ENCODE assay signal across 8 mouse cellular contexts in genomic region chr17:6106361-6107014, GRCm38 (mm10). TPM values are rescaled to one million over a fixed set of nuclear protein-coding genes. Genes with fewer than 3 reads are reported as not detected.
A peak's percentile ranks its signal among the peaks of the same experiment; 100 is the strongest.
DNase-seq lines count a peak whose midpoint lies in the region; ATAC-seq lines count a peak whose summit lies in the region.

TSS of gene Tulp4 (plus strand) at chr17:6106437.

- H3K27me3 ChIP-seq in megakaryocyte, embryonic 14.5 days (replicated peaks) = peaks cover 47% of the 10 kb centered on the region

- peak; percentile 75 to 81 for DNase-seq in adrenal gland, adult 18-20 months (ENCODE audit: low spot score in 2 of 2)
- DNase-seq in embryo, embryonic 10.5 days (ENCODE audit: low spot score) = peak; percentile 94
- peak; percentile 89 for DNase-seq in gastrocnemius, postnatal 25 days
- peak; percentile 80 to 81 for DNase-seq in left cerebral cortex, adult 9 months (ENCODE audit: low spot score in 2 of 2)
- DNase-seq in right cerebral cortex, adult 2 months (ENCODE audit: low spot score in 2 of 2) = peak; percentile 81 to 84
- DNase-seq in urinary bladder, postnatal 10 days (ENCODE audit: low spot score) = peak; percentile 29

- peaks cover 6% of the 10 kb centered on the region for H3K9me3 ChIP-seq in megakaryocyte, embryonic 14.5 days

- peaks cover 29% of the 10 kb centered on the region for H3K4me1 ChIP-seq in megakaryocyte, embryonic 14.5 days

- peak; percentile 95 for ATAC-seq in inflammation-experienced regulatory T-cells, adult 6 months

- H3K4me3 ChIP-seq in megakaryocyte, embryonic 14.5 days (replicated peaks) = peak within 1 kb of the TSS; percentile 94

- no peaks in the 10 kb centered on the region for H3K36me3 ChIP-seq in megakaryocyte, embryonic 14.5 days (replicated peaks; ENCODE audit: low read length)

RNA-seq across cellular contexts. Expression of gene Tulp4, which starts in this region (rescaled TPM):
- 10 to 100 TPM; 77.4 to 85.5 TPM for total RNA-seq in adrenal gland, adult 18-20 months (2021)
- 100 to 1,000 TPM in 1 of 2 experiments, 10 to 100 TPM in 1; 95.2 to 117 TPM for total RNA-seq in gastrocnemius, postnatal 25 days (2021)
- 10 to 100 TPM; 29.1 to 38.2 (median 31.7) TPM for polyA plus RNA-seq in inflammation-experienced regulatory T-cells, adult 6 months (2017; shearing (Covaris generic))
- polyA plus RNA-seq in megakaryocyte, embryonic 14.5 days (2012; ENCODE audit: insufficient read depth, low replicate concordance) = 9.1 and 10.9 TPM in 2 replicates

Comparison
In these comparisons a context has a peak if more than half of its experiments do, and no peak if none do; other contexts are left out.
1. Peak in every context shown above with its lines: DNase-seq, ATAC-seq and H3K4me3 ChIP-seq.
2. DNase-seq: peak in every context shown above with its lines; median percentile 94 in embryo, embryonic 10.5 days; 89 in gastrocnemius, postnatal 25 days; 82 in right cerebral cortex, adult 2 months; 80 in left cerebral cortex, adult 9 months; 78 in adrenal gland, adult 18-20 months; 29 in urinary bladder, postnatal 10 days.